Mouse (Mus musculus): Measurements from ENCODE around the gene Gm45713. TPM values are rescaled to one million over a fixed set of nuclear protein-coding genes. Genes with fewer than 3 reads are reported as not detected.
A peak's percentile ranks its signal among the peaks of the same experiment; 100 is the strongest.
"Not testable (repeated sequence)": the region's sequence is repeated elsewhere in the genome, so short reads cannot be mapped to it uniquely, and the experiment has no call there.

Gene Gm45713
- polyA plus RNA-seq, 1 experiment: not detected

DNA sequence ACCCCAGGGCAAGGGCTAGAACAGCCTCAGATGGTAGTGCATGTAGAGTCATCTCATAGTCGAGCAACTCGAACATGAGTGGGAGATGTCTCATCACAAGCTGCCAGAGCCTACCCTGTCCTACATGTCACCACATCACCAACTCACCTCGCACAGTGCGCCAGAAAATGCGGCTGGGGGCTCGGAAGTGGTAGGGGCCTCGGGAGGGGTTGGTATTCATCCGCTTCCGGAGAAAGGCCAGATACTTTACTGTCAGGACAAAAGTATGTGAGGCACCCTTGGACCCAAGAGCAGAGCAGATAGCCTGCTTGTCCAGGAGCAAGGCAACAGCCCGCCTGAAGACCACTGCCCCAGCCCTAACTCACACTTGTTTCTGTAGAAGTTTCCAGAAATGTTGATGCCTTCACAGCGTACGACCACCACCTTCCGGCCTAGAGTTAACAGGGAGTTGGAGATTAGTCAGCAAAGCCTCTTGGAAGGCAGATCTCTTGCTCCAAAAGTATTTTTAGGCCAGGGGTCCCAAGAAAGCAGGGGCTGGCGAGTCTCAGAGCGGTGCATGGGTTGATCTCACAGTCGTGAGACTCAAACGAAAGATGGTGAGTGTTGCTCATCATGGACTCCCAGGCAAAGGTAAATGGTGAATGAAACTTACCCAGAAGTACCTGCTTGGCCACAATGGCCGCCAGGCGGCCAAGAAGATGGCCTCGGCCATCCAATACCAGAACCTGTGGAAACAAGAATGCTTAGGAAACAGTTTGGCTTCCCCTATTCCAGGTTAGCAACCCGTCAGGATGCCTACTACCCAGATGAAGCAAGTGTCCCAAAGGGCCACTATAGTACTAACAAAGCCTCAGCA is 9.0 kb downstream of the Gm45713 start:
- Histone ChIP-seq H3K4me1 (ENCODE audit: control insufficient read depth, insufficient read depth, insufficient read length, low read length) (peaks cover 12% of the 10 kb centered on the region), H3K27ac (replicated peaks; ENCODE audit: low read depth, low read length) (no peak overlapping the region), H3K4me3 (ENCODE audit: insufficient read depth, low read depth, low read length) (peak overlapping the region; percentile 90)

DNA sequence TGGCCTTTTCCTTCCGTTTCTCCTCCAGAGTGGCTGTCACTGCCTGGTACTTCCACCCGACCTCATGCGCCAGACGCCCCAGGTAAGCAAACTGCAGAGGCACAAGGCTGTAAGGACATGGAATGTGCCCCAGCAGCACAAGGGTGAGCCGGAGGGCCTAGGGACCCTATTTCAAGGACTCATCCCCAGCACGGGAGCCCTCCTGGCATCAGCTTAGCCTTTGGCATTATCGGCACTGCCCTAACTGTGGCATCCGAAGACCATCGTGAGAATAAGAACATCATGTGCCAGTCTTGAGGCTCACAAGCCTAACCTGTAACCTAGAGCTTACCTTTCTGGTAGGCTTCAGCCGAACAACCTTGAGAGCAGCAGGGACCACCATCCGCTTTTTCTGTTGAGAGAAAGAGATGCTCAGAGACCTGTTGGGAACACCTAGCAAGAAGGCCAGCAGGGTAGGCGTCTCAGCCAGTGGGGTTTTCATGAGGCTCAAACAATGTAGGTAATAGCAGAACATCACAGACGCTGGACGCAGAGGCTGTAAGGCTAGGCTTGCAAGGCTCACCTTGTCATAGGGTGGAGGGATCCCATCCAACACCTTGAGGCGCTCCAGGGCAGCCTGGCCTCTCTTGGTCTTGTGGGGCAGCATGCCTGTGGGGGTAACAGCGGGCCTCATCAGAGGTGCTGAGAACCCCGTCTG is 9.7 kb downstream of the Gm45713 start:
- no peak overlapping the region for H3K27ac ChIP-seq (replicated peaks; ENCODE audit: low read depth, low read length)
- peaks cover 17% of the 10 kb centered on the region for H3K4me1 ChIP-seq (ENCODE audit: control insufficient read depth, insufficient read depth, insufficient read length, low read length)
- no peak overlapping the region for H3K4me3 ChIP-seq (ENCODE audit: insufficient read depth, low read depth, low read length)

- not testable (repeated sequence) for H3K4me3 ChIP-seq (ENCODE audit: insufficient read depth, low read depth, low read length); H3K27ac ChIP-seq (replicated peaks; ENCODE audit: low read depth, low read length)
- peaks cover 20% of the 10 kb centered on the region for H3K4me1 ChIP-seq (ENCODE audit: control insufficient read depth, insufficient read depth, insufficient read length, low read length)
These were observed 10.4 kb downstream of the Gm45713 start for GRCm38 (mm10) chr7:45125649-45126048.

GRCm38 (mm10) chr7:45125144-45125600 is 10.9 kb downstream of the Gm45713 start:
- peaks cover 20% of the 10 kb centered on the region for H3K4me1 ChIP-seq (ENCODE audit: control insufficient read depth, insufficient read depth, insufficient read length, low read length)
- H3K4me3 ChIP-seq (ENCODE audit: insufficient read depth, low read depth, low read length): no peak overlapping the region
- no peak overlapping the region for H3K27ac ChIP-seq (replicated peaks; ENCODE audit: low read depth, low read length)

DNA sequence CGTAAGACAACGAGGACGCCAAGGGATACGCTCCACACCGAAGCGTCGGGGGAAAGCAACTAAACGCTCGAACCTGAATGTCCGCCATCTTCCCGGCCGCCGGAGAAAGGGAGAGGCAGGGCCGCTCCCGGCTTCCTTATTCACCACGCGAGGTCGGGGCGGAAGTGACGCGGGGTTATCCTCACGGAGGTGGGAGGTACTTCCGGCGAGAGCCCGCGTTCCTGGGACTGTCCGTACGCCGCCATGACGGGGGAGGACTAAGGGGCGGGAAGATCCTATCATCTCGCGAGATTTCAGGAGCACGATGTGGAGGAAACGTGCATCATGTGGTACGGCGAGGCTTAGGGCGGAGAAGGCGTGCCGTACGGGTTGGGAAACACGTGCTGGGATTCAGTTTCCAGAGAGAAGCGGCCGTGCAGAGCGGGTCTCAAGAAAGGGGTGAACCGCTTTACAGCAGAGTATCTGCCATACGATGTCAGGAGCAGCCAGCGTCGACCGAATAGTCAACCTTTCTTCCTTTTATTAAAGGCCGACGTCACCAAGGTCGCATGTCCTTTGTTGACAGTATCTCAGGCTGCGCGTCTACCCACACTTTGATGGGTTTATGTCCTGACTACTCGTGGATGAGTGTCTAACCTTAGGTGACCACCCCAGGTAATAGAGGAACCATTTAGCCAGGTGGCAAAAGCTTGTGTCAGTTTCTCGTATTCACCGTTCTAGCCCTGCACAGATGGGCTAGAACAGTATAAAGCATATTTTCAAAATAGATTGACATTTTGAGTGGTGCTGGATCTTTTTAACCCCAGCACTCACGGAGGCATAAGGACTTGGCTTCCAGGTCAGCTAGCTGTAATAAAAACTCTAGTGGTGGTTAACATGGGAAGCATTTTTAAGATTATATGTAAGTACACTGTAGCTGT is 11.5 kb downstream of the Gm45713 start, which contains the start of gene Rps11:
Gene Rps11 (minus strand): TSS at position 216 of the 920 bp plus-strand sequence.
- Histone ChIP-seq H3K27ac (replicated peaks; ENCODE audit: low read depth, low read length) (peak within 1 kb of the TSS; percentile 89), H3K4me1 (ENCODE audit: control insufficient read depth, insufficient read depth, insufficient read length, low read length) (peaks cover 17% of the 10 kb centered on the region), H3K4me3 (ENCODE audit: insufficient read depth, low read depth, low read length) (peak within 1 kb of the TSS; percentile 75)

GRCm38 (mm10) chr7:45123186-45123570 is 12.9 kb downstream of the Gm45713 start:
- Histone ChIP-seq H3K4me3 (ENCODE audit: insufficient read depth, low read depth, low read length) (peak overlapping the region; percentile 75), H3K27ac (replicated peaks; ENCODE audit: low read depth, low read length) (peak overlapping the region; percentile 89), H3K4me1 (ENCODE audit: control insufficient read depth, insufficient read depth, insufficient read length, low read length) (peaks cover 17% of the 10 kb centered on the region)

- Histone ChIP-seq H3K4me1 (ENCODE audit: control insufficient read depth, insufficient read depth, insufficient read length, low read length) (peaks cover 16% of the 10 kb centered on the region), H3K27ac (replicated peaks; ENCODE audit: low read depth, low read length) (peak overlapping the region; percentile 89), H3K4me3 (ENCODE audit: insufficient read depth, low read depth, low read length) (peak overlapping the region; percentile 75)
These were observed 13.4 kb downstream of the Gm45713 start for GRCm38 (mm10) chr7:45122561-45123185.

DNA sequence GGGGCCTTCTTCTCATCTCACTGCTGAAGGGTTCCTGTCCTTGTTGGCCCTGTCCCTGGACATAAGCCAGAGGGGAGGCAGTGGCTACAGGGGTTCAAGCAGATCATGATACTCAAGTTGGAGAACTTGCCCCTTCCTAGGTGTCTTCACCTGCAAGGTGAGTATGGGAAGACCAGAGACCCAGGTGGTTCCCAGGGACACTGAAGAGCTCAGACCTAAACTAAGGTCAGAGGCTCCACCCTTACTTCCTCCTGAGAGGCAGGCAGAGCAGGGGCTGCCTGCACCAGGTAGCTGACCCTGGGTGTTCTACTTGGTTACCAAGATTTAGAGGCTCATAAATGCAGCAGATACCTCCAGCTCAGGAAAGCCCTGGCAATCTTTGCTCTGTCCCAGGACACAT is 14.1 kb downstream of the Gm45713 start:
- Histone ChIP-seq H3K27ac (replicated peaks; ENCODE audit: low read depth, low read length) (peak overlapping the region; percentile 89), H3K4me3 (ENCODE audit: insufficient read depth, low read depth, low read length) (peak overlapping the region; percentile 75)

DNA sequence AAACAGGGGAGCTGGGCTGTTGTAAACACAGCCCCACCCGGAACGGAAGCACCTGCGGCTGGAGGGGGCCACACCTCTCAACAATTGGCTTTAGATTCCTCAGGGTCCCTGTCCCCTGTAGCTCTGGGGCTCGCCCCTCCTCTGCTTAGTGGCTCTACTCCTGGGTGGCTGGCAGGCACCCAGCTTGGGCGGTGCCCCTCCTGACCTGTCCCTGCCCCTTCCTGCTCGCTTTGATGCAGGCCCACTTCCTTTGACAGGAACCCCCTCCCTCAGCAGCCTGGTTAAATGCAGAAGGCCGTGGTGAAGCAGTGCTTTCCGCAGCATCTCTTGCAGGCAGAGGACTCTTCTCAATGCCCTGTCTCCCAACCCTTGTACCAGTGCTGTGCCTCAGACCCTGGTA is 14.6 kb downstream of the Gm45713 start:
- peak overlapping the region; percentile 75 for H3K4me3 ChIP-seq (ENCODE audit: insufficient read depth, low read depth, low read length)
- H3K4me1 ChIP-seq (ENCODE audit: control insufficient read depth, insufficient read depth, insufficient read length, low read length): peaks cover 9% of the 10 kb centered on the region
- peak overlapping the region; percentile 89 for H3K27ac ChIP-seq (replicated peaks; ENCODE audit: low read depth, low read length)

More for the DNA sequence above, 14.1 kb downstream of the Gm45713 start:
- H3K4me1 ChIP-seq (ENCODE audit: control insufficient read depth, insufficient read depth, insufficient read length, low read length): peaks cover 9% of the 10 kb centered on the region

DNA sequence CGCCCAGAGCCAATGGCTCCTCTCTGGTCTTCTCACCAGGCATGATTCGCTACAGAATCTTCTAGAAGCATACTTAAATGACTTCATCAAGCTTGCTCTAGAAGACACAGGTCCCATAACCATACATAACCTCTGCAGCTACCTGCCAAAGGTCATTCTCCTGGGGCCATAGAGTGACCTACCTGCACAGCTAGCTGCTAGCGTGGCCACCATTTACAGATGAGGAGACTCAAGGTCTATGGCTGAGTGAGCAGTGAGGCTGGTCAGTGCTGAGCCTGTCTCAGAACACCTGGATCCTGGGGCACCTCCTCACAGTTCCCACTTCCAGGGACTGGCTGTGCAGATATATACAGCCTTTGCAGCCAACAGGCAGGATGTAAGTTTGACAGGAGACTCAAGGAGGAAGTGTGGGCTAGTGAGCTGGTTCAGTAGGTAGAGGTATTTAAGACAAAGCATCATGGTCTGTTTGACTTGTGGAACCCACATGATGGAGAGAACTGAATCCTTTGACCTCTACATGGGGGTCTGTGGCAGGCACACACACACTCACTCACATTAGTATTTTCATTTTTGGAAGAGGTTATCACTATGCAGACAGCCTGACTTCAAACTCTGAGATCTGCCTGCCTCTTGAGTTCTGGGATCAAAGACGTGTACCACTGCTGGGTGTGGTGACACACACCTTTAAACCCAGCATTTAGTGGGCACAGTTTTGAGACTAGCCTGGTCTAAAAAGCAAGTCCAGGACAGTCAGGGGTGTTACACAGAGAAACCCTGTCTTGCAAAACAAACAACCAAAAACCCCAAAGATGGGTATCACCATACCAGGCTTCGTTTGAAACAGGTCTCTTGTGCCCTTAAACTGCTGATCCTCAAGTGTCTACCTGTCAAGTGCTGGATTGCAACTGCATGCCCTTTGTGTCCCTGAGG is 16.0 kb downstream of the Gm45713 start:
- no peak overlapping the region for H3K4me3 ChIP-seq (ENCODE audit: insufficient read depth, low read depth, low read length)
- H3K27ac ChIP-seq (replicated peaks; ENCODE audit: low read depth, low read length): peak overlapping the region; percentile 43
- peaks cover 9% of the 10 kb centered on the region for H3K4me1 ChIP-seq (ENCODE audit: control insufficient read depth, insufficient read depth, insufficient read length, low read length)

- Histone ChIP-seq H3K4me3 (ENCODE audit: insufficient read depth, low read depth, low read length) (no peak overlapping the region), H3K4me1 (ENCODE audit: control insufficient read depth, insufficient read depth, insufficient read length, low read length) (peaks cover 9% of the 10 kb centered on the region), H3K27ac (replicated peaks; ENCODE audit: low read depth, low read length) (no peak overlapping the region)
These were observed 17.7 kb downstream of the Gm45713 start for GRCm38 (mm10) chr7:45118336-45118735.

- Histone ChIP-seq H3K4me1 (ENCODE audit: control insufficient read depth, insufficient read depth, insufficient read length, low read length) (peaks cover 9% of the 10 kb centered on the region), H3K4me3 (ENCODE audit: insufficient read depth, low read depth, low read length) (no peak overlapping the region), H3K27ac (replicated peaks; ENCODE audit: low read depth, low read length) (no peak overlapping the region)
These were observed 18.5 kb downstream of the Gm45713 start for GRCm38 (mm10) chr7:45117566-45117965.

DNA sequence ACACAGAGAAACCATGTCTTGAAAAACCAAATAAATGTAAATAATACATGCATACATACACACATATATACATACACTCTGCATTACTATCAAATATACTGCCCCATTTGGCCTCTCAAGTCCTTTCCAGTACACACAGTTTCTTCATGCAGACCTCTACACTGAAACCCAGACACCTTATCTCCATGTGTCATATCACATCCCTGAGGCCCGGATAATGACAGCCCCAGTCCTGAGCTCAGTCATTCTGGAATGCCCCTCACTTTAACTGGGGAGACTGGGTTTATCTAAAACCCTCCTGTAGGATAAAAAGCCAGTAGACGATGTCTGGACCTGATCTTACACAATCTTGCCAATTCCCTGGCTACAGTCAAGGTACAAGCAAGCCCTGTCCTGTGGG is 22.6 kb downstream of the Gm45713 start:
- H3K27ac ChIP-seq (replicated peaks; ENCODE audit: low read depth, low read length): no peak overlapping the region
- no peaks in the 10 kb centered on the region for H3K4me1 ChIP-seq (ENCODE audit: control insufficient read depth, insufficient read depth, insufficient read length, low read length)
- H3K4me3 ChIP-seq (ENCODE audit: insufficient read depth, low read depth, low read length): no peak overlapping the region
